Mouse (Mus musculus): ENCODE measurements at regions not wholly inside any gene's neighbourhood (a gene's known extent, or its start where the extent isn't known, plus 50 kb on each side); places are given as distances from the start of the nearest gene placed in this dataset.

DNA sequence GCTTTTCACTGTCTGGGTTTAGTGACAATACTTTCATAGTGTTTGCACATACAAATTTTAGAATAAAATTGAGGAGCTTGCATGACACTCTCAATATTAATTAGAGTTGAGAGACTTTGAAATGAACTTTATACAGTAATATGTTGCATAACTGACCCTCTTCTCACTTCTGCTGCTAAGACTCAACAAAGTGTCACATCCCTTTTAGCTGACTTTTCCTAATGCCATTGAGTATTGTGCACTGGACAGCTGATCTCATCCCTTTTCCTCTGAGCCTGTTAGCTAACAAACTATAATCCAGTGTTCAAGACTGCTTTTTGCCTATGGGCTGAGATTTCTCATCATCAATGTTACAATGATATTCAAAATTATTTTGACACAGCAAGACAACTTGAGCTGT lies 113.8 kb downstream of the P2ry1 start:
- Histone ChIP-seq H3K27me3 (replicated peaks; ENCODE audit: control insufficient read depth, insufficient read depth, low read length) (no peaks in the 10 kb centered on the region), H3K9me3 (ENCODE audit: control insufficient read depth, low read length) (no peaks in the 10 kb centered on the region), H3K9ac (ENCODE audit: low read depth, low read length) (no peak overlapping the region), H3K4me1 (ENCODE audit: control insufficient read depth, insufficient read depth, low read length) (no peaks in the 10 kb centered on the region), H3K4me3 (ENCODE audit: low read length) (no peak overlapping the region), H3K4me2 (ENCODE audit: low read depth, low read length) (no peak overlapping the region), H3K36me3 (ENCODE audit: control insufficient read depth, insufficient read depth, low read length) (no peaks in the 10 kb centered on the region), H3K27ac (ENCODE audit: low read length) (no peak overlapping the region)
- no peak for ATAC-seq

DNA sequence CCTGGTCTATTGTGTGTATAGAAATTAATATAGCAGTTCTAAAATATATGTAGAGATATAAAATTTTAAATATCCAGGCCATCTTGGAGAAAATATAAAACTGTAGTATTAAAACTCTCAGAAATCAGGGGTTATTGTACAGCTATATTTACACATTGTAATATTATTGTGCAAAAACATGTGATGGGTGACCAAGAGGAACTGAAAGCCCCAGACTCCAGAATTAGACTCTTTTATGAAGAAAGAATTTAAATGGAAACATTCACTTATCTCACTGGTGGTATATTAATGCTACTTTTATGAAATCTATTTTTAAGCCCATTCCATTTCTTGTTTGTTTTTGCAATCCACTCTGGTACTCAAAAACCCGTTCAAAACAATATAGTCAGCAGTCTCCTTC lies 130.5 kb downstream of the P2ry1 start:
- Histone ChIP-seq H3K27me3 (replicated peaks; ENCODE audit: control insufficient read depth, insufficient read depth, low read length) (no peaks in the 10 kb centered on the region), H3K4me3 (ENCODE audit: low read length) (no peak overlapping the region), H3K4me1 (ENCODE audit: control insufficient read depth, insufficient read depth, low read length) (no peaks in the 10 kb centered on the region), H3K9ac (ENCODE audit: low read depth, low read length) (no peak overlapping the region), H3K36me3 (ENCODE audit: control insufficient read depth, insufficient read depth, low read length) (no peaks in the 10 kb centered on the region), H3K9me3 (ENCODE audit: control insufficient read depth, low read length) (no peaks in the 10 kb centered on the region), H3K27ac (ENCODE audit: low read length) (no peak overlapping the region), H3K4me2 (ENCODE audit: low read depth, low read length) (no peak overlapping the region)
- no peak for ATAC-seq
- WGBS, result 49% methylated on average over 1 of the region's 1 CpGs

DNA sequence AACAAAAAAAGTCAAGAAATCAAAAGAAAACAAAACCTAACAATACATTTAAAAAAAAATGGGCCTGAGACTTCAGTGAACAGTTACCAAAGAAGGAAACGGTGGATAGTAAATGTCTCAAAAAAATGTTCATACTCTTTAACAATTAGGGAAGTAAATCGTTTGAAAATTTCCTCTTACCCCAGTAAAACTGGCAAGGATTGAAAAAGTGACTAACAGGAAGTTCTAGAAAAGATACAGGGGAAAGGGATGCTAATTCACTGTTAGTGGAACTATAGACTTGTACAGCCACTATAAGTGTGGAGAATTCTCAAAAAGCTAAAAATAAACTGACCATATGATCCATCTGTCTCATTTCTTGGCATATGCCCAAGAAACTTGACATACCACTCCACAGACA lies 151.5 kb downstream of the P2ry1 start:
- Histone ChIP-seq H3K27me3 (replicated peaks; ENCODE audit: control insufficient read depth, insufficient read depth, low read length) (no peaks in the 10 kb centered on the region), H3K27ac (ENCODE audit: low read length) (no peak overlapping the region), H3K4me3 (ENCODE audit: low read length) (no peak overlapping the region), H3K9me3 (ENCODE audit: control insufficient read depth, low read length) (no peaks in the 10 kb centered on the region), H3K4me1 (ENCODE audit: control insufficient read depth, insufficient read depth, low read length) (no peaks in the 10 kb centered on the region), H3K36me3 (ENCODE audit: control insufficient read depth, insufficient read depth, low read length) (no peaks in the 10 kb centered on the region), H3K9ac (ENCODE audit: low read depth, low read length) (no peak overlapping the region), H3K4me2 (ENCODE audit: low read depth, low read length) (no peak overlapping the region)
- ATAC-seq, result no peak
- 80% methylated on average over 2 of the region's 2 CpGs for WGBS

DNA sequence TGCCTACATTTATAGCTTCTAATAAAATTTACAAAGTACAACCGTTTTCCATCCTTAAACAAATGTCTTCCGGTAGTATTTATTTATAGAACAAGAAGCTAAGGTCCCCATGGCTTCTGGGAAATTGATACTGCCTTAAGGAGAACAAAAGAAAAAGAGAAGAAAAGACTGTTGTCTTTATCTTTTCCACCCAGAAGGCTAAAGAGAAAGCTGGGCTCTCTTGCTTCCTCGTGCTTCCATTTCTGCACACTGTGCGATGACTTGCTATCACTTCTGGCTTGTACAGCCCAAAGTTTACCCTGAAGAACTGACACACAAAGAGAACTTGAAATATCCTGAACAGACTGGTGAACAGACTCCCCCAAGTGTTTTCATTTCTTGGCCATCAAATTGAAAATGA lies 157.2 kb downstream of the P2ry1 start:
- no peak overlapping the region for H3K9ac ChIP-seq (ENCODE audit: low read depth, low read length)
- H3K4me3 ChIP-seq (ENCODE audit: low read length), result no peak overlapping the region
- no peak overlapping the region for H3K27ac ChIP-seq (ENCODE audit: low read length)
- H3K36me3 ChIP-seq (ENCODE audit: control insufficient read depth, insufficient read depth, low read length), result no peaks in the 10 kb centered on the region
- H3K4me1 ChIP-seq (ENCODE audit: control insufficient read depth, insufficient read depth, low read length), result no peaks in the 10 kb centered on the region
- no peak overlapping the region for H3K4me2 ChIP-seq (ENCODE audit: low read depth, low read length)
- no peaks in the 10 kb centered on the region for H3K27me3 ChIP-seq (replicated peaks; ENCODE audit: control insufficient read depth, insufficient read depth, low read length)
- 75% methylated on average over 4 of the region's 4 CpGs for WGBS
- no peak for ATAC-seq
- H3K9me3 ChIP-seq (ENCODE audit: control insufficient read depth, low read length), result no peaks in the 10 kb centered on the region

DNA sequence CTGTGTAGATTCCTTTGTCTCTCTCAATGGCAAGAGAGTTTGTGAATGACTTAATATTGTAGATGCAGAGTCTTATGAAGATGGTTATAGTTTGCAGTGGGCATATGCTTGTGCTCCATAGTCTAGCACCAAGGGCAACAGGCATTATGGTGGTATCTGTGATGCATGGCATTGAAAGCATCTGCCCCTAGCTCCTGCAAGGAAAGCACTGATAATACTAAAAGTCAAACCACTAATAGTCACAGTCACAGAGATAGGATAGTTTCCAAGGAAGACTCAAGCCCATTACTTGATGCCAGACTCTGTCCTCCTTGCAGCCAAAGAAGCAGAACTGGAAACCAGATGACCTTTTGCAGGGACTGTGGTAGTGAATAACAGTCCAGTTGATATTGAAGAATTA lies 158.8 kb downstream of the P2ry1 start:
- H3K27me3 ChIP-seq (replicated peaks; ENCODE audit: control insufficient read depth, insufficient read depth, low read length), result no peaks in the 10 kb centered on the region
- no peak overlapping the region for H3K4me3 ChIP-seq (ENCODE audit: low read length)
- H3K4me2 ChIP-seq (ENCODE audit: low read depth, low read length), result no peak overlapping the region
- no peak overlapping the region for H3K27ac ChIP-seq (ENCODE audit: low read length)
- no peak overlapping the region for H3K9ac ChIP-seq (ENCODE audit: low read depth, low read length)
- ATAC-seq, result no peak
- no peaks in the 10 kb centered on the region for H3K9me3 ChIP-seq (ENCODE audit: control insufficient read depth, low read length)
- H3K4me1 ChIP-seq (ENCODE audit: control insufficient read depth, insufficient read depth, low read length), result no peaks in the 10 kb centered on the region
- no peaks in the 10 kb centered on the region for H3K36me3 ChIP-seq (ENCODE audit: control insufficient read depth, insufficient read depth, low read length)

DNA sequence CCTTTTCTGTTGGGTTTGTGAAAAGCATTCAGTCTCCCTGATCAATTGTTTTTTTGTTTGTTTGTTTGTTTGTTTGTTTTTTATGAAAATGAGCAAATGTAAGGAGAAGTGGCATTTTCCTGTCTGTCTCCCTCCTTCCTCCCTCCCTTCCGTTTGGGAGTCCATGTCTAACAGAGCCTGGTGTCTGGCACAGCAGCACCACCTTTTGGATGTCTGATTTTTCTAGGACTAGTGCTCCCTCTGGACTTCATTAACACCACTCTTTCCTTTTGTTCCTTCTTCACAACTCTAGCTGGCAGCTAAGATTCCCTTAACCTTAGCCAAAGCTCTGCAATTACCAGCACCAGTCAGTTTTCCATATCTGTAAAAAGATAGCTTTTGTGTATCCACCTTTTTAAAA lies 175.6 kb upstream of the Rap2b start:
- Histone ChIP-seq H3K4me2 (ENCODE audit: low read depth, low read length) (no peak overlapping the region), H3K9me3 (ENCODE audit: control insufficient read depth, low read length) (no peaks in the 10 kb centered on the region), H3K9ac (ENCODE audit: low read depth, low read length) (no peak overlapping the region), H3K27ac (ENCODE audit: low read length) (no peak overlapping the region), H3K4me3 (ENCODE audit: low read length) (no peak overlapping the region), H3K27me3 (replicated peaks; ENCODE audit: control insufficient read depth, insufficient read depth, low read length) (no peaks in the 10 kb centered on the region), H3K4me1 (ENCODE audit: control insufficient read depth, insufficient read depth, low read length) (no peaks in the 10 kb centered on the region), H3K36me3 (ENCODE audit: control insufficient read depth, insufficient read depth, low read length) (no peaks in the 10 kb centered on the region)
- ATAC-seq, result no peak
- 30% methylated on average over 1 of the region's 1 CpGs for WGBS

DNA sequence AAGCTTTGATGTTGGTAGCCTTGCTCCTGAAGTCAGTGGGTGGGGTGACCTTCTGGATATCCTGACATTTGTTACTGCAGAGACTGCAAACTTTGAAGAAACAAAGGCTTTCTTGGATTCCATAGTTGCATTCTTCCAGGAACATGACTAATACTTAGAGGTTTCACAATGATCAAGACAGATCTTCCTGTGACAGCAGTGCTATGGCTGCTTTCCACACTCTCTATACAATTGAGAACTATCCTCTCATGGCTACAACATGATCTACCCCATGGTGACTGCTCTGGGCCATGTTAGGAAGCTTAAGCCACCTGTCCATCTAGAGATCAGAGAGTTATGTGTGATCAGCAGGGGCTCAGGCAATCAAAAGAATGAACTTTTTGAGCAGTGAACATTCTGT lies 172.8 kb upstream of the Rap2b start:
- H3K4me3 ChIP-seq (ENCODE audit: low read length), result no peak overlapping the region
- no peak for ATAC-seq
- H3K4me1 ChIP-seq (ENCODE audit: control insufficient read depth, insufficient read depth, low read length), result no peaks in the 10 kb centered on the region

DNA sequence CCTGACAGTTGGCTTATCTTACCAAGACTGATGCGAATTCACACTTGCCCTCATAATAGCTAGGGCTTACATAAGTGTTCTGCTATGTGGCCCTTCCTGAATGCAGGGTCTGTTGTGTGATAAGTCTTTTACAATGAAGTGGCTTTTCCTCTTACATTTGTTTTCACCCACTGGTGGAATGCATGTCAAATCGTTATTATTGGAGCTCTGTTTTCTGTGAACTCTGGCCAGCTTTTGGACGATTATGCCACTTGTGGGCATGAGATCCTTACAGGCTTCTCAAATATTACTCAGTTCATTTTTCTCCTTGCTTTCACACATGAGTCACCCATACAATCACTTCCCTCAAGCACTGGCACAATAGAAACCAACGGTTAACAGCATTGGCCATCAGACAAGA lies 144.9 kb upstream of the Rap2b start:
- no peak overlapping the region for H3K27ac ChIP-seq (ENCODE audit: low read length)
- H3K27me3 ChIP-seq (replicated peaks; ENCODE audit: control insufficient read depth, insufficient read depth, low read length), result no peaks in the 10 kb centered on the region
- ATAC-seq, result no peak
- WGBS, result 58% methylated on average over 4 of the region's 4 CpGs
- no peaks in the 10 kb centered on the region for H3K36me3 ChIP-seq (ENCODE audit: control insufficient read depth, insufficient read depth, low read length)
- H3K4me3 ChIP-seq (ENCODE audit: low read length), result no peak overlapping the region
- no peaks in the 10 kb centered on the region for H3K4me1 ChIP-seq (ENCODE audit: control insufficient read depth, insufficient read depth, low read length)
- H3K4me2 ChIP-seq (ENCODE audit: low read depth, low read length), result no peak overlapping the region
- H3K9me3 ChIP-seq (ENCODE audit: control insufficient read depth, low read length), result no peaks in the 10 kb centered on the region
- H3K9ac ChIP-seq (ENCODE audit: low read depth, low read length), result no peak overlapping the region

More for the DNA sequence above, 172.8 kb upstream of the Rap2b start:
- Histone ChIP-seq H3K9ac (ENCODE audit: low read depth, low read length) (no peak overlapping the region), H3K9me3 (ENCODE audit: control insufficient read depth, low read length) (no peaks in the 10 kb centered on the region), H3K27me3 (replicated peaks; ENCODE audit: control insufficient read depth, insufficient read depth, low read length) (no peaks in the 10 kb centered on the region), H3K36me3 (ENCODE audit: control insufficient read depth, insufficient read depth, low read length) (no peaks in the 10 kb centered on the region), H3K27ac (ENCODE audit: low read length) (no peak overlapping the region), H3K4me2 (ENCODE audit: low read depth, low read length) (no peak overlapping the region)

DNA sequence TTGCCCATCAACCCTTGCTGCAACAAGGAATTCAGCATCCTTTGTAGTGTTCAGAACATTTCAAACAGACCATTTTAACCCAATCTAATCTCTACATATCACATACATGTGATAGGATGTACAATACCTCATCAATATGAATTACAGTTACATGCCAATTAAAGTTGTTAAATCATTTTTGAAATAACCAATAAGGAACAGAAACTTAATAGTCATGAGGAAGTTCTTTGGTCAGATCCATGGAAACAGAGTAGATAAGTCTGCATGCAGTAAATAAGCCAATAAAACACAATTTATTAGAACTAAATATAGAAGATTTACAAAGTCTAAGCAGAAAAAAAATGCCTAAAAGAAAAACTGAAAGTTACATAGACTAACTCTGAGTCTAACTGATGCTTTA lies 136.9 kb upstream of the Rap2b start:
- Histone ChIP-seq H3K27me3 (replicated peaks; ENCODE audit: control insufficient read depth, insufficient read depth, low read length) (no peaks in the 10 kb centered on the region), H3K9ac (ENCODE audit: low read depth, low read length) (no peak overlapping the region), H3K4me1 (ENCODE audit: control insufficient read depth, insufficient read depth, low read length) (no peaks in the 10 kb centered on the region), H3K9me3 (ENCODE audit: control insufficient read depth, low read length) (no peaks in the 10 kb centered on the region), H3K4me3 (ENCODE audit: low read length) (no peak overlapping the region), H3K27ac (ENCODE audit: low read length) (no peak overlapping the region), H3K36me3 (ENCODE audit: control insufficient read depth, insufficient read depth, low read length) (no peaks in the 10 kb centered on the region), H3K4me2 (ENCODE audit: low read depth, low read length) (no peak overlapping the region)
- no peak for ATAC-seq

DNA sequence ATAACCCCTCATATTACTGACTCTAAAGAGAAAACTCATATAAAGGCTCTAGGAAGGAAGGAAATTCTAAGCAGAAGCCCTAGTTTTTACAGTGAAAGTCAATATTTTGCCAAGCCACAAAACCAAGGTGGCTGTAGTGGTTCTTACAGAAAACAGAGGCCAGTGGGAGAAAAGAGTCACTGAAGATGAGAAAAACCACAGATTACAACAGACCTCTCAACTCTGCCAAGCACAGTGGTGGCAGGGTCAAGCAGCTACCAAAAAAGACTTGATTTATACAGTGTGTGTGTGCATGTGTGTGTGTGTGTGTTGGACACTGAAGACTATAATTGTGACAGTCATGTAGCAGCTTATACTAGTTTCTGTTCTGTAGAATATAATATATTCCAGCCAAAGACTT lies 136.4 kb upstream of the Rap2b start:
- Histone ChIP-seq H3K27me3 (replicated peaks; ENCODE audit: control insufficient read depth, insufficient read depth, low read length) (no peaks in the 10 kb centered on the region), H3K4me3 (ENCODE audit: low read length) (no peak overlapping the region), H3K9ac (ENCODE audit: low read depth, low read length) (no peak overlapping the region), H3K4me1 (ENCODE audit: control insufficient read depth, insufficient read depth, low read length) (no peaks in the 10 kb centered on the region), H3K4me2 (ENCODE audit: low read depth, low read length) (no peak overlapping the region), H3K9me3 (ENCODE audit: control insufficient read depth, low read length) (no peaks in the 10 kb centered on the region), H3K36me3 (ENCODE audit: control insufficient read depth, insufficient read depth, low read length) (no peaks in the 10 kb centered on the region), H3K27ac (ENCODE audit: low read length) (no peak overlapping the region)
- no peak for ATAC-seq
